Mouse (Mus musculus) intestine, embryonic 15.5 days (tissue): ENCODE measurements around the gene Fut8. TPM values are rescaled to one million over a fixed set of nuclear protein-coding genes. Genes with fewer than 3 reads are reported as not detected.
"Not testable (repeated sequence)": the region's sequence is repeated elsewhere in the genome, so short reads cannot be mapped to it uniquely, and the experiment has no call there.

Source experiments
- ATAC-seq: fragments of 200-750 bp; cut with Nextera tagmentation; 2 replicates; pipeline ENCODE4 v1.8.0; 2017; ENCODE audit warnings: moderate TSS enrichment, moderate library complexity
- H3K27ac ChIP-seq: fragments of 300-500 bp; sonication (generic); 2 replicates; pipeline ENCODE4 v1.5.1; 2015; ENCODE audit warnings: mild to moderate bottlenecking, inconsistent platforms
- H3K27me3 ChIP-seq: fragments of 300-500 bp; sonication (generic); replicated peaks from 2 replicates; pipeline ENCODE4 v1.6.1; 2015; ENCODE audit warnings: inconsistent platforms
- H3K36me3 ChIP-seq: fragments of 300-500 bp; sonication (generic); 2 replicates; pipeline ENCODE4 v1.6.1; 2015; ENCODE audit warnings: inconsistent platforms
- H3K4me1 ChIP-seq: fragments of 300-500 bp; sonication (generic); replicated peaks from 2 replicates; pipeline ENCODE4 v1.6.1; 2015; ENCODE audit warnings: inconsistent platforms
- H3K4me2 ChIP-seq: fragments of 300-500 bp; sonication (generic); replicated peaks from 2 replicates; pipeline ENCODE4 v1.6.1; 2015; ENCODE audit warnings: mild to moderate bottlenecking, inconsistent platforms
- H3K4me3 ChIP-seq: fragments of 300-500 bp; sonication (generic); replicated peaks from 2 replicates; pipeline ENCODE4 v1.5.1; 2015; ENCODE audit warnings: inconsistent platforms
- H3K9ac ChIP-seq: fragments of 300-500 bp; sonication (generic); 2 replicates; pipeline ENCODE4 v1.6.1; 2015; ENCODE audit warnings: inconsistent platforms
- H3K9me3 ChIP-seq: fragments of 300-500 bp; sonication (generic); 2 replicates; pipeline ENCODE4 v1.6.1; 2016; ENCODE audit warnings: inconsistent platforms
- whole genome bisulfite sequencing: fragments of 180-500 bp; shearing (Covaris S2); methylation state at CpG from one replicate; pipeline ENCODE4 v1.1.7; 2015; 5-methylcytosine and 5-hydroxymethylcytosine counted together
- polyA plus RNA-seq: library from polyadenylated mRNA; unstranded; fragments of >200 nt; fragmentation: Nextera tagmentation; extraction: Ambion mirVana; gene quantifications from 2 replicates; pipeline ENCODE4 v1.2.1, GENCODE M21; 2015

Fut8 gene
- polyA plus RNA-seq, 1 experiment from 2014 or later = 21.4 TPM

GRCm38 (mm10) chr12:77225727-77226126, 12.2 kb upstream of the Fut8 start:
- H3K36me3 ChIP-seq = no peaks in the 10 kb centered on the region
- no peaks in the 10 kb centered on the region for H3K27me3 ChIP-seq
- no peaks in the 10 kb centered on the region for H3K4me1 ChIP-seq
- WGBS = 80% methylated on average over 3 of the region's 3 CpGs
- ATAC-seq = no peak
- no peak overlapping the region for H3K9ac ChIP-seq
- H3K27ac ChIP-seq = no peak overlapping the region
- no peak overlapping the region for H3K4me2 ChIP-seq
- no peak overlapping the region for H3K4me3 ChIP-seq
- H3K9me3 ChIP-seq = no peaks in the 10 kb centered on the region

- 63% methylated on average over 4 of the region's 4 CpGs for WGBS
- ATAC-seq = no peak
- no peak overlapping the region for H3K27ac ChIP-seq
- H3K4me1 ChIP-seq = no peaks in the 10 kb centered on the region
- no peak overlapping the region for H3K4me3 ChIP-seq
- H3K9me3 ChIP-seq = no peaks in the 10 kb centered on the region
- no peak overlapping the region for H3K4me2 ChIP-seq
- H3K36me3 ChIP-seq = no peaks in the 10 kb centered on the region
- no peak overlapping the region for H3K9ac ChIP-seq
- peaks cover 3% of the 10 kb centered on the region; the same call in 1 of the 2 replicates for H3K27me3 ChIP-seq
Observed at GRCm38 (mm10) chr12:77235958-77236357, 2.0 kb upstream of the Fut8 start.

GRCm38 (mm10) chr12:77238531-77239389, 835 bp downstream of the Fut8 start:
- under 1% methylated on average over 118 of the region's 120 CpGs for WGBS
- Histone ChIP-seq H3K4me2 (peak overlapping the region; percentile 75), H3K27me3 (peaks cover 3% of the 10 kb centered on the region; the same call in 1 of the 2 replicates), H3K9ac (peak overlapping the region; percentile 86), H3K9me3 (no peaks in the 10 kb centered on the region), H3K27ac (peak overlapping the region; percentile 92), H3K4me1 (no peaks in the 10 kb centered on the region), H3K36me3 (no peaks in the 10 kb centered on the region), H3K4me3 (peak overlapping the region; percentile 76)
- ATAC-seq = peak; percentile 96

DNA sequence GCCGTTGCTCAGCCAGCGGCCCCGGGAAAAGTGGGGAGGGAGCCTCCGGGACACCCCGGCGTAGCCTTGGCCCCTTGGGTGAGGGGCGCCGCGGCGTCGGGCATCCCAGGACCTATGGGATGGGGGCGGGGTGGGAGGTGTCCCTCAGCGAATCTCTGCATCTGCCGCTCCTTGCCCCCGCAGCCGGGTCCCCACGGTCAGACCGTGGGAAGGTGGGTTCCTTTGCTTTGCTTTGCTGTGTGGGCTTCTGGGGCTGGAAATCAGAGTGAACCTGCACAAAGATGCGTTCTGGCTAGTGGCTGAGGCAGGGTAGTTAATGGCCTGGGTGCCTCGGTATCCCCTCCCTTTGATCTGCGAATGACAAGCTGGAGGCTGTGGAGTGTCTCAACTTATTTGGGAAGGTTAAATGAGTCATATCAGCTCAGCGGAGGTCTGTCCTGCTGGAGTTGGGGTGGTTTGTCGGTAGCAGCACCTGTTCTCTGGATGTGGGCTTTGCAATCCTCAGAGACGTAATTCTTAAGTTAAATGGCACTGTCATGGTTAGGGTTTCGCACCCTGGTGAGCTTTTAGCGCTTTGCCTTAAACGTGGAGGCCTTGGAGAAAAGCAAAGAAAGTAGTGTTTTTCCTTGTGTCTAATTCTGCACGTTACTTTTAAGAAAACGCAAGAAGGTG, 1.6 kb downstream of the Fut8 start:
- ATAC-seq = no peak
- H3K36me3 ChIP-seq = no peaks in the 10 kb centered on the region
- H3K4me1 ChIP-seq = no peaks in the 10 kb centered on the region
- WGBS = 1% methylated on average over 29 of the region's 29 CpGs
- H3K4me3 ChIP-seq = peak overlapping the region; percentile 76
- peak overlapping the region; percentile 75 for H3K4me2 ChIP-seq
- H3K27me3 ChIP-seq = peaks cover 3% of the 10 kb centered on the region; the same call in 1 of the 2 replicates
- peak overlapping the region; percentile 86 for H3K9ac ChIP-seq
- H3K9me3 ChIP-seq = no peaks in the 10 kb centered on the region
- peak overlapping the region; percentile 92 for H3K27ac ChIP-seq

DNA sequence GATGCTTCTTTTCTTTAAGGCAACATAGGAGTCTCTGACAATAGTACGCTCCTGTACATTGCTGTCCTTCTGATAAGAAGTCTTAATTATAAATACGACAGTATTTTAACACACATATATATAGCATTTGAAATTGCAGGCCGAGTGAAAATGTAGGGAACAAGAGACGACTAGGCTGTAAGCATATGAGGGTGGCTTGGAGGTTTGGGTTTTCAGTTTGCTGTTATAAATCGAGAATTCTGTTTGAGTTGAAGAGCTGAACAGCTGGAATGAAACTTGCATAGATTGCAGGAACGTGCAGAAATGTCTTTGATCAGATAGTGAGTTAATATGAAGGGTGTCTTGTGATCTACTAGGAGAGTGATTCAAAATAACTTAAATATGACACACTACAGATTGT, 2.4 kb downstream of the Fut8 start:
- no peak overlapping the region for H3K9ac ChIP-seq
- H3K36me3 ChIP-seq = no peaks in the 10 kb centered on the region
- 57% methylated on average over 6 of the region's 6 CpGs for WGBS
- no peak for ATAC-seq
- no peaks in the 10 kb centered on the region for H3K4me1 ChIP-seq
- no peak overlapping the region for H3K4me3 ChIP-seq
- H3K27me3 ChIP-seq = peaks cover 3% of the 10 kb centered on the region; the same call in 1 of the 2 replicates
- no peak overlapping the region for H3K27ac ChIP-seq
- no peaks in the 10 kb centered on the region for H3K9me3 ChIP-seq
- peak overlapping the region; percentile 33; the same call in 1 of the 2 replicates for H3K4me2 ChIP-seq

GRCm38 (mm10) chr12:77240839-77241238, 2.9 kb downstream of the Fut8 start:
- Histone ChIP-seq H3K4me1 (no peaks in the 10 kb centered on the region), H3K27ac (no peak overlapping the region), H3K27me3 (peaks cover 3% of the 10 kb centered on the region; the same call in 1 of the 2 replicates), H3K9ac (no peak overlapping the region), H3K9me3 (no peaks in the 10 kb centered on the region), H3K4me3 (no peak overlapping the region), H3K4me2 (no peak overlapping the region), H3K36me3 (no peaks in the 10 kb centered on the region)
- 79% methylated on average over 1 of the region's 1 CpGs for WGBS
- ATAC-seq = no peak

GRCm38 (mm10) chr12:77262650-77263049, 24.7 kb downstream of the Fut8 start:
- ATAC-seq = no peak
- no peak overlapping the region for H3K9ac ChIP-seq
- no peaks in the 10 kb centered on the region for H3K4me1 ChIP-seq
- no peaks in the 10 kb centered on the region for H3K36me3 ChIP-seq
- H3K27ac ChIP-seq = no peak overlapping the region
- no peaks in the 10 kb centered on the region for H3K27me3 ChIP-seq
- H3K4me3 ChIP-seq = no peak overlapping the region
- no peak overlapping the region for H3K4me2 ChIP-seq
- no peaks in the 10 kb centered on the region for H3K9me3 ChIP-seq

GRCm38 (mm10) chr12:77263816-77264215, 25.9 kb downstream of the Fut8 start:
- H3K27ac ChIP-seq = no peak overlapping the region
- WGBS = 82% methylated on average over 2 of the region's 2 CpGs
- H3K27me3 ChIP-seq = no peaks in the 10 kb centered on the region
- H3K9me3 ChIP-seq = no peaks in the 10 kb centered on the region
- no peak for ATAC-seq
- no peaks in the 10 kb centered on the region for H3K36me3 ChIP-seq
- no peaks in the 10 kb centered on the region for H3K4me1 ChIP-seq
- no peak overlapping the region for H3K4me3 ChIP-seq
- H3K4me2 ChIP-seq = no peak overlapping the region
- no peak overlapping the region for H3K9ac ChIP-seq

DNA sequence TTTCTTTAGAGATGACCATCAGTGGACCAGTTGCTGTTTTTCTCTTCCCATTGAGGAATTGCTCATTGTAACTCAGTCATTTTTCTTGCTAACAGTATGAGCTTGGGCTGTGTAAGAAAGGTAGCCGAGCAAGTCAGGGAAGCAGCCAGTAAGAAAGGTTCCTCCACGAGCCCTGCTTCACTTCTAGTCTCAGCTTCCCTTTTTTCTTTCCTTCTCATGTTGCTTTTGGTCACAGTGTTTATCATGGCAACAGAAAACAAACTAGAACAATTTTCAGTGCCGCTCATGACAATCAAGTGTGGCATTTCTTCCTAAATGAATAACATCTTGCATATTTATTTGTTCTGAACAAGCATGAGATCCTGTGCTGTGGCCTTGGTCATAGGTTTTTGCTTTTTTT, 32.8 kb downstream of the Fut8 start:
- Histone ChIP-seq H3K9me3 (no peaks in the 10 kb centered on the region), H3K4me2 (no peak overlapping the region), H3K4me1 (no peaks in the 10 kb centered on the region), H3K4me3 (no peak overlapping the region), H3K27me3 (no peaks in the 10 kb centered on the region), H3K27ac (no peak overlapping the region), H3K9ac (no peak overlapping the region), H3K36me3 (no peaks in the 10 kb centered on the region)
- 80% methylated on average over 3 of the region's 3 CpGs for WGBS
- ATAC-seq = no peak

DNA sequence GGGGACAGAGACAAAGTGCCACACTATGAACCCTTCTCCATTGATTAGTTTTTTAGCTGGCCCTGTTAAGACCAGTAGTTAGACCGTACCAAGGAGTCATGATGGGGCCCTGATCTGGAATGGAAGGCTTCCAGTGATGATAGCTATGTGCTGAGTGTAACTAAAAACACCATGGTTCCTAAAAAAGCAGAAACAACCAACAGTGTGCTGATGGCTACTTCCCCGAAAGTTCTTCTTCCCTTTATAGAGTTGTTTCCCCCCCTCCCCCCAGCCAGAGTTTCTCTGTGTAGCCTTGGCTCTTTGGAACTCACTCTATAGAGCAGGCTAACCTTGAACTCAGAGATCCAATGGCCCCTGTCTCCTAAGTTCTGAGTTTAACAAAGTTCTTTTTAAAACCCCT, 50.6 kb downstream of the Fut8 start:
- Histone ChIP-seq H3K27me3 (no peaks in the 10 kb centered on the region), H3K36me3 (no peaks in the 10 kb centered on the region), H3K9ac (no peak overlapping the region), H3K27ac (no peak overlapping the region), H3K9me3 (no peaks in the 10 kb centered on the region), H3K4me1 (no peaks in the 10 kb centered on the region), H3K4me2 (no peak overlapping the region), H3K4me3 (no peak overlapping the region)
- WGBS = 88% methylated on average over 2 of the region's 2 CpGs
- no peak for ATAC-seq

GRCm38 (mm10) chr12:77291017-77291416, 53.1 kb downstream of the Fut8 start:
- Histone ChIP-seq H3K27me3 (no peaks in the 10 kb centered on the region), H3K4me3 (no peak overlapping the region), H3K36me3 (no peaks in the 10 kb centered on the region), H3K4me2 (no peak overlapping the region), H3K9me3 (no peaks in the 10 kb centered on the region), H3K27ac (no peak overlapping the region), H3K4me1 (no peaks in the 10 kb centered on the region), H3K9ac (no peak overlapping the region)
- WGBS = 83% methylated on average over 4 of the region's 4 CpGs
- ATAC-seq = no peak

DNA sequence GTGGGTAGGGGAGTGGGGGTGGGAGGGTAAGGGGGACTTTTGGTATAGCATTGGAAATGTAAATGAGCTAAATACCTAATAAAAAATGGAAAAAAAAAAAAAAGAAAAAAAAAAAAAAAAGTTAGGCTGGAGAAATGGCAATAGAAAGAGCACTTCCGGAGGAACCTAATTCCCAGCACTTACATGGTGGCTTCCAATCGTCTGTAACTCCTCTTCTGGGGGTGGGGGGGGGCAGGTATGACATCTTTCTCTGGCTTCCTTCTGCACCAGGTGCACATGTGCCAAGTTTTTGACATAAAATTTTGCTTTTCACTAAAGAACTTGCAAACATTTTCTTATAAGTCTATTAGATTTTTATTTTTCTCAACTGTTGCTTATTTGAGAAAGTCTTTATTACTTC, 53.9 kb downstream of the Fut8 start:
- ATAC-seq, H3K4me1 ChIP-seq, H3K9ac ChIP-seq, H3K36me3 ChIP-seq, H3K27ac ChIP-seq, H3K4me3 ChIP-seq, H3K9me3 ChIP-seq, H3K27me3 ChIP-seq, H3K4me2 ChIP-seq: not testable (repeated sequence)
- WGBS = 75% methylated on average over 2 of the region's 2 CpGs
